Comparison of ENCODE assay signal across 8 mouse cellular contexts in genomic region chr17:33938783-33939182, GRCm38 (mm10). TPM values are rescaled to one million over a fixed set of nuclear protein-coding genes. Genes with fewer than 3 reads are reported as not detected.
A peak's percentile ranks its signal among the peaks of the same experiment; 100 is the strongest.
DNase-seq lines count a peak whose midpoint lies in the region; ATAC-seq lines count a peak whose summit lies in the region.
"Had no signal": no experiment of that assay in that cellular context is flagged by ENCODE, and none has a peak within 500 bp of the region (broad histone marks: within the 10 kb centered on the region; RNA-seq: fewer than 3 reads in every experiment).

No protein-coding gene starts in this region.

- H3K36me3 ChIP-seq in intestine, embryonic 14.5 days (ENCODE audit: control insufficient read depth, insufficient read depth, low read length): peaks cover 42% of the 10 kb centered on the region
- H3K36me3 ChIP-seq in midbrain, embryonic 15.5 days (replicated peaks): peaks cover 20% of the 10 kb centered on the region; the same call in 1 of the 2 replicates

- H3K27me3 ChIP-seq in intestine, embryonic 14.5 days (replicated peaks; ENCODE audit: control insufficient read depth, insufficient read depth, low read length): no peaks in the 10 kb centered on the region
- no peaks in the 10 kb centered on the region for H3K27me3 ChIP-seq in midbrain, embryonic 15.5 days (replicated peaks)

- peaks cover 7% of the 10 kb centered on the region for H3K4me1 ChIP-seq in brown adipose tissue, adult 24 weeks (ENCODE audit: control insufficient read depth, insufficient read depth, insufficient read length, low read length)
- H3K4me1 ChIP-seq in intestine, embryonic 14.5 days (replicated peaks; ENCODE audit: control insufficient read depth, insufficient read depth, low read length): peaks cover 15% of the 10 kb centered on the region
- peaks cover 27% of the 10 kb centered on the region for H3K4me1 ChIP-seq in midbrain, embryonic 15.5 days

- H3K27ac ChIP-seq in brown adipose tissue, adult 24 weeks (replicated peaks; ENCODE audit: low read depth, low read length): no peak overlapping the region
- no peak overlapping the region for H3K27ac ChIP-seq in intestine, embryonic 14.5 days (ENCODE audit: low read depth)
- H3K27ac ChIP-seq in midbrain, embryonic 15.5 days: no peak overlapping the region
- H3K27ac ChIP-seq: macrophage had no signal

- H3K9ac ChIP-seq in intestine, embryonic 14.5 days (ENCODE audit: low read length): no peak overlapping the region
- no peak overlapping the region for H3K9ac ChIP-seq in midbrain, embryonic 15.5 days

- no peak for ATAC-seq in intestine, embryonic 14.5 days (replicated peaks; ENCODE audit: low FRiP score, low TSS enrichment, low read depth)
- no peak for ATAC-seq in midbrain, embryonic 15.5 days (replicated peaks)

- H3K4me3 ChIP-seq in brown adipose tissue, adult 24 weeks (ENCODE audit: insufficient read depth, low read depth, low read length): peak overlapping the region; percentile 97; the same call in 1 of the 2 replicates
- H3K4me3 ChIP-seq in intestine, embryonic 14.5 days (ENCODE audit: low read depth, low read length): peak overlapping the region; percentile 76; the same call in 1 of the 2 replicates
- peak overlapping the region; percentile 92 for H3K4me3 ChIP-seq in midbrain, embryonic 15.5 days

- H3K9me3 ChIP-seq in intestine, embryonic 14.5 days (ENCODE audit: control insufficient read depth, low read length): no peaks in the 10 kb centered on the region
- H3K9me3 ChIP-seq in midbrain, embryonic 15.5 days: no peaks in the 10 kb centered on the region

- WGBS in intestine, embryonic 14.5 days: 76% methylated on average over 11 of the region's 11 CpGs
- WGBS in midbrain, embryonic 15.5 days: 82% methylated on average over 11 of the region's 11 CpGs

- H3K4me2 ChIP-seq in intestine, embryonic 14.5 days (ENCODE audit: low read length): peak overlapping the region; percentile 96; the same call in 1 of the 2 replicates
- peak overlapping the region; percentile 93; the same call in 1 of the 2 replicates for H3K4me2 ChIP-seq in midbrain, embryonic 15.5 days

- peak; percentile 27 for DNase-seq in kidney, postnatal 10 days
- no peak for DNase-seq in kidney, postnatal 14 days
- DNase-seq in intestine, embryonic 14.5 days (ENCODE audit: low spot score): no peak
- no peak for DNase-seq in B cell, adult 2 months
- no peak for DNase-seq in layer of hippocampus, adult 9-11 months

RNA-seq across cellular contexts. Expression of gene Pfdn6, which starts 1.4 kb away (rescaled TPM):
- 83.2 and 131 TPM in 2 replicates for polyA plus RNA-seq in brown adipose tissue, adult 24 weeks (2012; ENCODE audit: insufficient read depth, insufficient read length, missing spikeins)
- polyA plus RNA-seq in intestine, embryonic 14.5 days (2014; fragmentation: Nextera tagmentation; extraction: Ambion mirVana): 163 and 175 TPM in 2 replicates
- 178 TPM in 2 replicates for polyA plus RNA-seq in midbrain, embryonic 15.5 days (2015; fragmentation: Nextera tagmentation; extraction: Ambion mirVana)

RNA-seq across cellular contexts. Expression of gene Wdr46, which starts 1.7 kb away (rescaled TPM):
- 6.6 and 10.1 TPM in 2 replicates for polyA plus RNA-seq in brown adipose tissue, adult 24 weeks (2012; ENCODE audit: insufficient read depth, insufficient read length, missing spikeins)
- polyA plus RNA-seq in intestine, embryonic 14.5 days (2014; fragmentation: Nextera tagmentation; extraction: Ambion mirVana): 28.6 and 31.8 TPM in 2 replicates
- 25.9 and 26.2 TPM in 2 replicates for polyA plus RNA-seq in midbrain, embryonic 15.5 days (2015; fragmentation: Nextera tagmentation; extraction: Ambion mirVana)

RNA-seq across cellular contexts. Expression of gene Rgl2, which starts 9.4 kb away (rescaled TPM):
- 16.4 and 20.2 TPM in 2 replicates for polyA plus RNA-seq in brown adipose tissue, adult 24 weeks (2012; ENCODE audit: insufficient read depth, insufficient read length, missing spikeins)
- 31.3 and 34.5 TPM in 2 replicates for polyA plus RNA-seq in intestine, embryonic 14.5 days (2014; fragmentation: Nextera tagmentation; extraction: Ambion mirVana)
- 60.9 and 61.1 TPM in 2 replicates for polyA plus RNA-seq in midbrain, embryonic 15.5 days (2015; fragmentation: Nextera tagmentation; extraction: Ambion mirVana)

RNA-seq across cellular contexts. Expression of gene B3galt4, which starts 12.5 kb away (rescaled TPM):
- polyA plus RNA-seq in brown adipose tissue, adult 24 weeks (2012; ENCODE audit: insufficient read depth, insufficient read length, missing spikeins): 2.2 and 2.4 TPM in 2 replicates
- polyA plus RNA-seq in intestine, embryonic 14.5 days (2014; fragmentation: Nextera tagmentation; extraction: Ambion mirVana): 3.7 and 4.9 TPM in 2 replicates
- polyA plus RNA-seq in midbrain, embryonic 15.5 days (2015; fragmentation: Nextera tagmentation; extraction: Ambion mirVana): 14.9 and 15.1 TPM in 2 replicates

RNA-seq across cellular contexts. Expression of gene Vps52, which starts 16.8 kb away (rescaled TPM):
- polyA plus RNA-seq in brown adipose tissue, adult 24 weeks (2012; ENCODE audit: insufficient read depth, insufficient read length, missing spikeins): 23.9 and 29.3 TPM in 2 replicates
- polyA plus RNA-seq in intestine, embryonic 14.5 days (2014; fragmentation: Nextera tagmentation; extraction: Ambion mirVana): 32.4 and 35.3 TPM in 2 replicates
- polyA plus RNA-seq in midbrain, embryonic 15.5 days (2015; fragmentation: Nextera tagmentation; extraction: Ambion mirVana): 80.9 and 84.4 TPM in 2 replicates
